Mouse (Mus musculus) lung, embryonic 14.5 days (tissue): ENCODE measurements around the gene Myrip. TPM values are rescaled to one million over a fixed set of nuclear protein-coding genes. Genes with fewer than 3 reads are reported as not detected.
A peak's percentile ranks its signal among the peaks of the same experiment; 100 is the strongest.

Experiments
- ATAC-seq: fragments of 200-750 bp; cut with Nextera tagmentation; 2 replicates; pipeline ENCODE4 v1.8.0; 2017; ENCODE audit warnings: mild to moderate bottlenecking, moderate TSS enrichment, moderate library complexity; ENCODE audit not compliant: insufficient read depth
- DNase-seq: peaks from one replicate; pipeline ENCODE4 v3.0.0-alpha.2; 2015
- H3K27ac ChIP-seq: fragments of 300-500 bp; sonication (generic); 2 replicates; pipeline ENCODE4 v1.5.1; 2014; ENCODE audit warnings: low read depth, mild to moderate bottlenecking, moderate library complexity
- H3K27me3 ChIP-seq: fragments of 300-500 bp; sonication (generic); 2 replicates; pipeline ENCODE4 v1.6.1; 2014; ENCODE audit warnings: low read length, control low read depth; ENCODE audit not compliant: insufficient read depth
- H3K36me3 ChIP-seq: fragments of 300-500 bp; sonication (generic); 2 replicates; pipeline ENCODE4 v1.6.1; 2014; ENCODE audit warnings: control low read depth; ENCODE audit not compliant: insufficient read depth
- H3K4me1 ChIP-seq: fragments of 300-500 bp; sonication (generic); 2 replicates; pipeline ENCODE4 v1.6.1; 2014; ENCODE audit warnings: antibody characterized with exemption, control low read depth; ENCODE audit not compliant: insufficient read depth
- H3K4me2 ChIP-seq: fragments of 300-500 bp; sonication (generic); 2 replicates; pipeline ENCODE4 v1.6.1; 2014; ENCODE audit warnings: mild to moderate bottlenecking
- H3K4me3 ChIP-seq: fragments of 300-500 bp; sonication (generic); 2 replicates; pipeline ENCODE4 v1.5.1; 2014; ENCODE audit warnings: low read depth, low read length
- H3K9ac ChIP-seq: fragments of 300-500 bp; sonication (generic); 2 replicates; pipeline ENCODE4 v1.6.1; 2014
- H3K9me3 ChIP-seq: fragments of 300-500 bp; sonication (generic); 2 replicates; pipeline ENCODE4 v1.6.1; 2016; ENCODE audit warnings: low read depth, low read length, control low read depth
- CTCF ChIP-seq: IDR thresholded peaks from 2 replicates; pipeline ENCODE4 v1.5.1; 2016; ENCODE audit warnings: antibody characterized with exemption, low read depth
- WGBS: fragments of 180-500 bp; shearing (Covaris S2); extraction: QIAGEN DNeasy Blood & Tissue Kit; methylation state at CpG from one replicate; pipeline ENCODE4 v1.1.7; 2014; 5-methylcytosine and 5-hydroxymethylcytosine counted together
- polyA plus RNA-seq: library from polyadenylated mRNA; unstranded; fragments of >200 nt; fragmentation: Nextera tagmentation; extraction: Ambion mirVana; gene quantifications from 2 replicates; pipeline ENCODE4 v1.2.1, GENCODE M21; 2014

Gene Myrip
- polyA plus RNA-seq, 1 experiment from 2014 or later: 0.18 TPM

- Histone ChIP-seq H3K4me3 (no peak overlapping the region), H3K9me3 (no peaks in the 10 kb centered on the region), H3K4me1 (no peaks in the 10 kb centered on the region), H3K9ac (no peak overlapping the region), H3K27me3 (no peaks in the 10 kb centered on the region), H3K4me2 (no peak overlapping the region), H3K36me3 (no peaks in the 10 kb centered on the region), H3K27ac (no peak overlapping the region)
- ATAC-seq (no peak), DNase-seq (no peak)
- no peak for TF ChIP-seq CTCF
- WGBS: 86% methylated on average over 12 of the region's 12 CpGs
Measured at GRCm38 (mm10) chr9:120283556-120283955, 17.8 kb upstream of the Myrip start.

GRCm38 (mm10) chr9:120288011-120288410 lies 13.3 kb upstream of the Myrip start:
- TF ChIP-seq CTCF: no peak
- Histone ChIP-seq H3K4me3 (no peak overlapping the region), H3K9me3 (no peaks in the 10 kb centered on the region), H3K27me3 (no peaks in the 10 kb centered on the region), H3K4me2 (no peak overlapping the region), H3K4me1 (no peaks in the 10 kb centered on the region), H3K9ac (no peak overlapping the region), H3K27ac (no peak overlapping the region), H3K36me3 (no peaks in the 10 kb centered on the region)
- ATAC-seq (no peak), DNase-seq (no peak)
- 41% methylated on average over 3 of the region's 3 CpGs for WGBS

- H3K9ac ChIP-seq: no peak overlapping the region
- whole genome bisulfite sequencing: 84% methylated on average over 2 of the region's 2 CpGs
- ATAC-seq (no peak), DNase-seq (no peak)
- no peak overlapping the region for H3K4me2 ChIP-seq
- H3K36me3 ChIP-seq: no peaks in the 10 kb centered on the region
- no peak overlapping the region for H3K27ac ChIP-seq
- no peaks in the 10 kb centered on the region for H3K9me3 ChIP-seq
- no peaks in the 10 kb centered on the region for H3K4me1 ChIP-seq
- no peaks in the 10 kb centered on the region for H3K27me3 ChIP-seq
- no peak overlapping the region for H3K4me3 ChIP-seq
- TF ChIP-seq CTCF: no peak
Measured at GRCm38 (mm10) chr9:120290375-120290774, 10.9 kb upstream of the Myrip start.

- Histone ChIP-seq H3K27me3 (no peaks in the 10 kb centered on the region), H3K4me2 (no peak overlapping the region), H3K36me3 (no peaks in the 10 kb centered on the region), H3K27ac (no peak overlapping the region), H3K9ac (no peak overlapping the region), H3K9me3 (no peaks in the 10 kb centered on the region), H3K4me3 (no peak overlapping the region), H3K4me1 (no peaks in the 10 kb centered on the region)
- 79% methylated on average over 5 of the region's 5 CpGs for WGBS
- ATAC-seq (no peak), DNase-seq (no peak)
- TF ChIP-seq CTCF: no peak
Measured at GRCm38 (mm10) chr9:120292488-120292887, 8.8 kb upstream of the Myrip start.

GRCm38 (mm10) chr9:120295527-120295926 lies 5.8 kb upstream of the Myrip start:
- no peaks in the 10 kb centered on the region for H3K9me3 ChIP-seq
- no peak overlapping the region for H3K27ac ChIP-seq
- no peaks in the 10 kb centered on the region for H3K36me3 ChIP-seq
- no peak overlapping the region for H3K9ac ChIP-seq
- no peak for TF ChIP-seq CTCF
- WGBS: 84% methylated on average over 5 of the region's 5 CpGs
- H3K4me1 ChIP-seq: no peaks in the 10 kb centered on the region
- H3K27me3 ChIP-seq: no peaks in the 10 kb centered on the region
- ATAC-seq (no peak), DNase-seq (no peak)
- H3K4me3 ChIP-seq: no peak overlapping the region
- no peak overlapping the region for H3K4me2 ChIP-seq

- Histone ChIP-seq H3K9me3 (no peaks in the 10 kb centered on the region), H3K27ac (no peak overlapping the region), H3K4me3 (no peak overlapping the region), H3K4me1 (no peaks in the 10 kb centered on the region), H3K9ac (no peak overlapping the region), H3K27me3 (peaks cover 3% of the 10 kb centered on the region; the same call in 1 of the 2 replicates), H3K36me3 (no peaks in the 10 kb centered on the region), H3K4me2 (no peak overlapping the region)
- DNase-seq: no peak
- TF ChIP-seq CTCF: no peak
- ATAC-seq: no peak
- WGBS: 78% methylated on average over 1 of the region's 1 CpGs
Measured at GRCm38 (mm10) chr9:120296938-120297337, 4.4 kb upstream of the Myrip start.

- WGBS: 43% methylated on average over 2 of the region's 2 CpGs
- DNase-seq: no peak
- Histone ChIP-seq H3K9ac (no peak overlapping the region), H3K4me1 (no peaks in the 10 kb centered on the region), H3K36me3 (no peaks in the 10 kb centered on the region), H3K9me3 (0 out of 2 replicates have a peak, but pooled peaks cover 3% of the 10 kb centered on the region), H3K4me3 (no peak overlapping the region), H3K27me3 (peaks cover 27% of the 10 kb centered on the region), H3K4me2 (no peak overlapping the region), H3K27ac (no peak overlapping the region)
- no peak for TF ChIP-seq CTCF
- ATAC-seq: no peak
Measured at GRCm38 (mm10) chr9:120299429-120299828, 1.9 kb upstream of the Myrip start.

GRCm38 (mm10) chr9:120302980-120303452 lies 1.7 kb downstream of the Myrip start:
- Histone ChIP-seq H3K9ac (no peak overlapping the region), H3K4me3 (peak overlapping the region; percentile 49), H3K9me3 (0 out of 2 replicates have a peak, but pooled peaks cover 3% of the 10 kb centered on the region), H3K27me3 (peaks cover 50% of the 10 kb centered on the region), H3K27ac (no peak overlapping the region), H3K4me1 (no peaks in the 10 kb centered on the region), H3K4me2 (peak overlapping the region; percentile 89), H3K36me3 (no peaks in the 10 kb centered on the region)
- DNase-seq (peak; percentile 21), ATAC-seq (no peak)
- TF ChIP-seq CTCF: no peak; the same call in 1 of the 2 replicates
- WGBS: 9% methylated on average over 19 of the region's 19 CpGs
